Mouse (Mus musculus) midbrain, embryonic 12.5 days (tissue): Measurements from ENCODE around the gene Trip6. TPM values are rescaled to one million over a fixed set of nuclear protein-coding genes. Genes with fewer than 3 reads are reported as not detected.
A peak's percentile ranks its signal among the peaks of the same experiment; 100 is the strongest.

ENCODE experiments used
- ATAC-seq: fragments of 200-750 bp; cut with Nextera tagmentation; 2 replicates; pipeline ENCODE4 v1.8.0; 2017; ENCODE audit warnings: low read depth, moderate TSS enrichment, moderate library complexity; ENCODE audit not compliant: low FRiP score
- H3K27ac ChIP-seq: fragments of 300-500 bp; sonication (generic); replicated peaks from 2 replicates; pipeline ENCODE4 v1.5.1; 2016; ENCODE audit warnings: mild to moderate bottlenecking
- H3K27me3 ChIP-seq: fragments of 300-500 bp; sonication (generic); 2 replicates; pipeline ENCODE4 v1.6.1; 2016; ENCODE audit warnings: mild to moderate bottlenecking
- H3K36me3 ChIP-seq: fragments of 300-500 bp; sonication (generic); 2 replicates; pipeline ENCODE4 v1.6.1; 2016
- H3K4me1 ChIP-seq: fragments of 300-500 bp; sonication (generic); 2 replicates; pipeline ENCODE4 v1.6.1; 2016
- H3K4me2 ChIP-seq: fragments of 300-500 bp; sonication (generic); replicated peaks from 2 replicates; pipeline ENCODE4 v1.6.1; 2016; ENCODE audit warnings: mild to moderate bottlenecking, moderate library complexity
- H3K4me3 ChIP-seq: fragments of 300-500 bp; sonication (generic); 2 replicates; pipeline ENCODE4 v1.5.1; 2016; ENCODE audit warnings: mild to moderate bottlenecking
- H3K9ac ChIP-seq: fragments of 300-500 bp; sonication (generic); replicated peaks from 2 replicates; pipeline ENCODE4 v1.6.1; 2016; ENCODE audit warnings: mild to moderate bottlenecking, moderate library complexity
- H3K9me3 ChIP-seq: fragments of 300-500 bp; sonication (generic); 2 replicates; pipeline ENCODE4 v1.6.1; 2016; ENCODE audit warnings: mild to moderate bottlenecking
- WGBS: fragments of 180-500 bp; shearing (Covaris S2); methylation state at CpG from one replicate; pipeline ENCODE4 v1.1.7; 2016; 5-methylcytosine and 5-hydroxymethylcytosine counted together
- polyA plus RNA-seq: library from polyadenylated mRNA; unstranded; fragments of >200 nt; fragmentation: Nextera tagmentation; extraction: Ambion mirVana; gene quantifications from 2 replicates; pipeline ENCODE4 v1.2.1, GENCODE M21; 2016

The Trip6 gene
- polyA plus RNA-seq, 1 experiment from 2014 or later = 43.3 TPM

- peak; percentile 88 for ATAC-seq
- peak within 1 kb of the TSS; percentile 67 for H3K4me2 ChIP-seq
- H3K4me3 ChIP-seq = peak within 1 kb of the TSS; percentile 94
- H3K27me3 ChIP-seq = no peaks in the 10 kb centered on the region
- H3K9ac ChIP-seq = peak within 1 kb of the TSS; percentile 94
- H3K4me1 ChIP-seq = peaks cover 34% of the 10 kb centered on the region
- H3K9me3 ChIP-seq = no peaks in the 10 kb centered on the region
- H3K36me3 ChIP-seq = peaks cover 56% of the 10 kb centered on the region
- H3K27ac ChIP-seq = peak within 1 kb of the TSS; percentile 96
- WGBS = under 1% methylated on average over 56 of the region's 72 CpGs
These were observed 6.9 kb downstream of the Trip6 start, which contains the start of gene Srrt for GRCm38 (mm10) chr5:137307071-137307912. Gene Srrt (minus strand): TSS chr5:137307674.

GRCm38 (mm10) chr5:137306439-137307005 lies 7.7 kb downstream of the Trip6 start:
- Histone ChIP-seq H3K4me2 (peak overlapping the region; percentile 67), H3K4me1 (peaks cover 28% of the 10 kb centered on the region), H3K9me3 (no peaks in the 10 kb centered on the region), H3K36me3 (peaks cover 60% of the 10 kb centered on the region), H3K27ac (peak overlapping the region; percentile 96), H3K27me3 (no peaks in the 10 kb centered on the region), H3K4me3 (peak overlapping the region; percentile 94), H3K9ac (peak overlapping the region; percentile 94)
- 17% methylated on average over 12 of the region's 12 CpGs for WGBS
- no peak for ATAC-seq

GRCm38 (mm10) chr5:137305822-137306221 lies 8.4 kb downstream of the Trip6 start:
- H3K36me3 ChIP-seq = peaks cover 65% of the 10 kb centered on the region
- H3K4me2 ChIP-seq = peak overlapping the region; percentile 67
- H3K4me1 ChIP-seq = peaks cover 28% of the 10 kb centered on the region
- no peak overlapping the region for H3K27ac ChIP-seq
- no peaks in the 10 kb centered on the region for H3K9me3 ChIP-seq
- WGBS = 70% methylated on average over 3 of the region's 3 CpGs
- no peaks in the 10 kb centered on the region for H3K27me3 ChIP-seq
- no peak for ATAC-seq
- H3K9ac ChIP-seq = peak overlapping the region; percentile 94; the same call in 1 of the 2 replicates
- H3K4me3 ChIP-seq = peak overlapping the region; percentile 94

GRCm38 (mm10) chr5:137304816-137305215 lies 9.4 kb downstream of the Trip6 start:
- peak overlapping the region; percentile 11; the same call in 1 of the 2 replicates for H3K9ac ChIP-seq
- no peak overlapping the region for H3K27ac ChIP-seq
- H3K4me1 ChIP-seq = peaks cover 28% of the 10 kb centered on the region
- H3K4me2 ChIP-seq = peak overlapping the region; percentile 67
- H3K27me3 ChIP-seq = no peaks in the 10 kb centered on the region
- no peaks in the 10 kb centered on the region for H3K9me3 ChIP-seq
- WGBS = 86% methylated on average over 4 of the region's 4 CpGs
- 0 out of 2 replicates have a peak overlapping the region, but pooled peaks have one; percentile 6 for H3K4me3 ChIP-seq
- H3K36me3 ChIP-seq = peaks cover 65% of the 10 kb centered on the region
- ATAC-seq = no peak

- no peak overlapping the region for H3K27ac ChIP-seq
- peak overlapping the region; percentile 43; the same call in 1 of the 2 replicates for H3K9ac ChIP-seq
- peaks cover 65% of the 10 kb centered on the region for H3K36me3 ChIP-seq
- H3K4me1 ChIP-seq = peaks cover 28% of the 10 kb centered on the region
- 90% methylated on average over 3 of the region's 3 CpGs for WGBS
- H3K27me3 ChIP-seq = no peaks in the 10 kb centered on the region
- no peak overlapping the region for H3K4me3 ChIP-seq
- no peak for ATAC-seq
- no peaks in the 10 kb centered on the region for H3K9me3 ChIP-seq
- H3K4me2 ChIP-seq = no peak overlapping the region
These were observed 10.0 kb downstream of the Trip6 start for GRCm38 (mm10) chr5:137304165-137304564.

- H3K27me3 ChIP-seq = no peaks in the 10 kb centered on the region
- H3K36me3 ChIP-seq = peaks cover 65% of the 10 kb centered on the region
- no peaks in the 10 kb centered on the region for H3K9me3 ChIP-seq
- ATAC-seq = no peak
- no peak overlapping the region for H3K27ac ChIP-seq
- H3K4me2 ChIP-seq = no peak overlapping the region
- 84% methylated on average over 4 of the region's 4 CpGs for WGBS
- peak overlapping the region; percentile 43; the same call in 1 of the 2 replicates for H3K9ac ChIP-seq
- H3K4me3 ChIP-seq = no peak overlapping the region
- H3K4me1 ChIP-seq = peaks cover 28% of the 10 kb centered on the region
These were observed 10.6 kb downstream of the Trip6 start for GRCm38 (mm10) chr5:137303609-137304008.

- Histone ChIP-seq H3K36me3 (peaks cover 86% of the 10 kb centered on the region), H3K9me3 (no peaks in the 10 kb centered on the region), H3K4me3 (no peak overlapping the region), H3K27ac (no peak overlapping the region), H3K9ac (no peak overlapping the region), H3K4me2 (no peak overlapping the region), H3K27me3 (no peaks in the 10 kb centered on the region), H3K4me1 (peaks cover 26% of the 10 kb centered on the region)
- WGBS = 81% methylated on average over 21 of the region's 21 CpGs
- 0 out of 2 replicates have a peak, but pooled peaks have one; percentile 44 for ATAC-seq
These were observed 13.0 kb downstream of the Trip6 start for GRCm38 (mm10) chr5:137301253-137301652.

- Histone ChIP-seq H3K9me3 (no peaks in the 10 kb centered on the region), H3K27ac (no peak overlapping the region), H3K4me3 (no peak overlapping the region), H3K4me2 (no peak overlapping the region), H3K36me3 (peaks cover 93% of the 10 kb centered on the region), H3K27me3 (no peaks in the 10 kb centered on the region), H3K4me1 (peaks cover 16% of the 10 kb centered on the region), H3K9ac (no peak overlapping the region; the same call in 1 of the 2 replicates)
- ATAC-seq = no peak
- WGBS = 90% methylated on average over 7 of the region's 7 CpGs
These were observed 15.0 kb downstream of the Trip6 start for GRCm38 (mm10) chr5:137299240-137299639.

- no peak overlapping the region for H3K4me3 ChIP-seq
- no peak overlapping the region for H3K9ac ChIP-seq
- H3K27me3 ChIP-seq = peaks cover 8% of the 10 kb centered on the region
- no peaks in the 10 kb centered on the region for H3K9me3 ChIP-seq
- whole genome bisulfite sequencing = 94% methylated on average over 14 of the region's 14 CpGs
- H3K4me1 ChIP-seq = peaks cover 24% of the 10 kb centered on the region
- H3K27ac ChIP-seq = no peak overlapping the region
- no peak for ATAC-seq
- H3K4me2 ChIP-seq = no peak overlapping the region
- peaks cover 72% of the 10 kb centered on the region for H3K36me3 ChIP-seq
These were observed 17.1 kb downstream of the Trip6 start for GRCm38 (mm10) chr5:137297126-137297525.

GRCm38 (mm10) chr5:137295712-137296111 lies 18.5 kb downstream of the Trip6 start:
- H3K4me2 ChIP-seq = no peak overlapping the region
- WGBS = 95% methylated on average over 15 of the region's 15 CpGs
- no peak overlapping the region for H3K27ac ChIP-seq
- H3K9ac ChIP-seq = no peak overlapping the region
- peaks cover 58% of the 10 kb centered on the region for H3K36me3 ChIP-seq
- peaks cover 22% of the 10 kb centered on the region for H3K27me3 ChIP-seq
- H3K4me3 ChIP-seq = no peak overlapping the region
- no peaks in the 10 kb centered on the region for H3K9me3 ChIP-seq
- peaks cover 24% of the 10 kb centered on the region for H3K4me1 ChIP-seq
- ATAC-seq = no peak

GRCm38 (mm10) chr5:137295296-137295695 lies 18.9 kb downstream of the Trip6 start:
- H3K36me3 ChIP-seq = peaks cover 54% of the 10 kb centered on the region
- no peak for ATAC-seq
- peak overlapping the region; percentile 86 for H3K27ac ChIP-seq
- peaks cover 26% of the 10 kb centered on the region for H3K27me3 ChIP-seq
- WGBS = 81% methylated on average over 9 of the region's 9 CpGs
- no peaks in the 10 kb centered on the region for H3K9me3 ChIP-seq
- peak overlapping the region; percentile 100 for H3K4me2 ChIP-seq
- H3K4me3 ChIP-seq = peak overlapping the region; percentile 59
- H3K9ac ChIP-seq = peak overlapping the region; percentile 77
- H3K4me1 ChIP-seq = peaks cover 24% of the 10 kb centered on the region

GRCm38 (mm10) chr5:137294744-137295093 lies 19.5 kb downstream of the Trip6 start:
- H3K36me3 ChIP-seq = peaks cover 48% of the 10 kb centered on the region
- H3K27ac ChIP-seq = peak overlapping the region; percentile 86
- no peaks in the 10 kb centered on the region for H3K9me3 ChIP-seq
- H3K27me3 ChIP-seq = peaks cover 32% of the 10 kb centered on the region
- 7% methylated on average over 18 of the region's 18 CpGs for WGBS
- H3K4me3 ChIP-seq = peak overlapping the region; percentile 59
- H3K4me1 ChIP-seq = peaks cover 27% of the 10 kb centered on the region
- H3K9ac ChIP-seq = peak overlapping the region; percentile 77
- peak; percentile 74 for ATAC-seq
- peak overlapping the region; percentile 100 for H3K4me2 ChIP-seq
